Mouse (Mus musculus): ENCODE results near the gene Gprc5b.

GRCm38 (mm10) chr7:119041502-119041901 lies 46.5 kb upstream of the Gprc5b start:
- no peak for TF ChIP-seq MAFK (IDR thresholded peaks at IDR 0.05; ENCODE audit: insufficient read depth, low read depth, low read length)
- TF ChIP-seq ZC3H11A (IDR thresholded peaks at IDR 0.05; ENCODE audit: borderline replicate concordance, low read depth, low read length), result no peak
